Mouse (Mus musculus): ENCODE results near the gene Rrp1b.
A peak's percentile ranks its signal among the peaks of the same experiment; 100 is the strongest.

Gene Rrp1b

GRCm38 (mm10) chr17:32035609-32036508, at the start of gene Rrp1b, which contains the start of gene Hsf2bp:
Gene Rrp1b (plus strand): TSS chr17:32036100.
Gene Hsf2bp (minus strand): TSS chr17:32036349.
- peak; percentile 82 for DNase-seq

GRCm38 (mm10) chr17:31986915-31987314, 49.0 kb upstream of the Rrp1b start:
- no peak for DNase-seq

- DNase-seq, result no peak
Observed at GRCm38 (mm10) chr17:31989035-31989434, 46.9 kb upstream of the Rrp1b start.

GRCm38 (mm10) chr17:31992004-31992403, 43.9 kb upstream of the Rrp1b start:
- no peak for DNase-seq

- no peak for DNase-seq
Observed at GRCm38 (mm10) chr17:31993354-31993753, 42.5 kb upstream of the Rrp1b start.

GRCm38 (mm10) chr17:31994132-31994531, 41.8 kb upstream of the Rrp1b start:
- no peak for DNase-seq

GRCm38 (mm10) chr17:31995784-31996183, 40.1 kb upstream of the Rrp1b start:
- no peak for DNase-seq

GRCm38 (mm10) chr17:31996331-31996730, 39.6 kb upstream of the Rrp1b start:
- no peak for DNase-seq

- no peak for DNase-seq
Observed at GRCm38 (mm10) chr17:31998351-31998750, 37.5 kb upstream of the Rrp1b start.

- no peak for DNase-seq
Observed at GRCm38 (mm10) chr17:32003251-32003650, 32.6 kb upstream of the Rrp1b start.

- no peak for DNase-seq
Observed at GRCm38 (mm10) chr17:32006800-32007199, 29.1 kb upstream of the Rrp1b start.

- no peak for DNase-seq
Observed at GRCm38 (mm10) chr17:32011694-32012093, 24.2 kb upstream of the Rrp1b start.

- DNase-seq, result no peak
Observed at GRCm38 (mm10) chr17:32012254-32012653, 23.6 kb upstream of the Rrp1b start.

GRCm38 (mm10) chr17:32013659-32014058, 22.2 kb upstream of the Rrp1b start:
- no peak for DNase-seq

- DNase-seq, result no peak
Observed at GRCm38 (mm10) chr17:32016481-32016880, 19.4 kb upstream of the Rrp1b start.

GRCm38 (mm10) chr17:32018127-32018894, 17.6 kb upstream of the Rrp1b start:
- DNase-seq, result no peak

- DNase-seq, result no peak
Observed at GRCm38 (mm10) chr17:32021981-32022380, 13.9 kb upstream of the Rrp1b start.

- no peak for DNase-seq
Observed at GRCm38 (mm10) chr17:32022551-32022950, 13.3 kb upstream of the Rrp1b start.

- DNase-seq, result peak; percentile 58
Observed at GRCm38 (mm10) chr17:32023088-32023487, 12.8 kb upstream of the Rrp1b start.

GRCm38 (mm10) chr17:32024671-32025073, 11.2 kb upstream of the Rrp1b start:
- DNase-seq, result no peak

- peak; percentile 62 for DNase-seq
Observed at GRCm38 (mm10) chr17:32025386-32025785, 10.5 kb upstream of the Rrp1b start.

GRCm38 (mm10) chr17:32027666-32028065, 8.2 kb upstream of the Rrp1b start:
- no peak for DNase-seq

GRCm38 (mm10) chr17:32028301-32028700, 7.6 kb upstream of the Rrp1b start:
- DNase-seq, result no peak

- no peak for DNase-seq
Observed at GRCm38 (mm10) chr17:32031684-32032083, 4.2 kb upstream of the Rrp1b start.
